Mouse (Mus musculus) lung, postnatal 0 days (tissue): ENCODE results near the gene Fcmr.

Experiments
- CTCF ChIP-seq: IDR thresholded peaks from 2 replicates; pipeline ENCODE4 v1.5.1; 2016; ENCODE audit warnings: antibody characterized with exemption, mild to moderate bottlenecking
- EP300 ChIP-seq: IDR thresholded peaks from 2 replicates; pipeline ENCODE4 v1.6.1; 2016; ENCODE audit warnings: antibody characterized with exemption, mild to moderate bottlenecking, control low read depth

DNA sequence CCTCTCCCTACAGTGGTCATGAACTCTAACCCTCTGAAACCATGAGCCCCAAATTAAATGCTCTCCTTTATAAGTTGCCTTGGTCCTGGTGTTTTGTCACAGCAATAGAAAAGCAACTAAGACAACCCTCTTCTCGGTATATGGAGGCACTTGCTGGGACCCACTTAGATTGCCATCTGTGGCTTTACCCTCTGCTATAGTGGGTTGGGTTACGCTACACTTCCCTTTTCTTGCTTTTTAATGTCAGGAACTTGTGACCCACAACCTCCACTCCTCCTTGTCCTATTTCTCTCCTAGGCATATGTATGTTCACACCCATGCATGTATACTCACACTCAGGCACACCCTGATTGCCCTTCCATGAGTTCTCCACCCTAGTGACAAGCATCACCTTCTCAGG, 7.4 kb downstream of the Fcmr start:
- TF ChIP-seq EP300 (no peak), CTCF (no peak)
